Mouse (Mus musculus) G1E (cell line): ENCODE data around the gene Adcy2.

Experiments
- CTCF ChIP-seq: IDR thresholded peaks from 2 replicates; pipeline ENCODE4 v1.5.1; 2012; ENCODE audit warnings: low read depth, low read length, inconsistent platforms, mixed read lengths
- GATA1 ChIP-seq: IDR thresholded peaks from 2 replicates; pipeline ENCODE4 v1.6.1; 2012; ENCODE audit warnings: borderline replicate concordance, low read length, inconsistent platforms, mixed read lengths
- GATA2 ChIP-seq: IDR thresholded peaks from 2 replicates; pipeline ENCODE4 v1.6.1; 2012; ENCODE audit warnings: low read depth, low read length, inconsistent platforms, borderline replicate concordance
- POLR2AphosphoS5 ChIP-seq: IDR thresholded peaks from 2 replicates; pipeline ENCODE4 v1.6.1; 2012; ENCODE audit warnings: low read depth, low read length, inconsistent platforms; ENCODE audit not compliant: insufficient replicate concordance
- TAL1 ChIP-seq: conservative IDR thresholded peaks from 2 replicates; pipeline ENCODE4 v1.6.1; 2012; ENCODE audit warnings: low read depth, low read length, inconsistent platforms, mixed read lengths

DNA sequence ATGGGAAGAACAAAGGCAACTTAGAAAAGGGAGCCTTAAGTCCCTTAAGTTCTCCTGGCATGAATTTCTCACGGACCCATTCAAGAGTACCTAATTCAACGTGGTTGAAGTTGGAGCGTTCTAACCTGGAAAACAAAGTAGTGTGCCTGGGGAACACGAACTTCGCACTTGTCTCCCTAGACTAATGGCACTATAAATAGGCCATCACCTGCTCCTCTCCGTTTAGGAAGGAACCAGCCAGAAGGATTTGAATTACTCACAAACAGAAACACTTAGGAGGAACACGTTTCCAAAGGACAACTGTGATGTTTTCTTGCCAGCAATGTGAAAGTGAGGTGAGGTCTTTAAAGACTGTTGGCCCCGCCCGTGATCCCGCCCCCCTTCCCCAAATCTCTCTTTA is 2.0 kb downstream of the Adcy2 start:
- TF ChIP-seq POLR2AphosphoS5 (no peak), CTCF (no peak), GATA1 (no peak), GATA2 (no peak), TAL1 (no peak)
